Mouse (Mus musculus): ENCODE data around the gene Gm12216.

- TF ChIP-seq POLR2A (IDR thresholded peaks at IDR 0.05; ENCODE audit: insufficient read length, low read depth) (no peak), MYOG (IDR thresholded peaks at IDR 0.05; ENCODE audit: control insufficient read depth in 1 of 3, insufficient read depth in 1 of 3, insufficient read length in 2 of 3, low read depth in 2 of 3) (no peak), TCF3 (IDR thresholded peaks at IDR 0.05; ENCODE audit: insufficient read length, low read depth) (no peak)
These were observed 61.6 kb downstream of the Gm12216 start for GRCm38 (mm10) chr11:53797386-53797920.

Measured in myocyte (in vitro differentiated cells).